Mouse (Mus musculus) bone marrow, adult 2 months (tissue): ENCODE measurements at regions not wholly inside any gene's neighbourhood (a gene's known extent, or its start where the extent isn't known, plus 50 kb on each side); places are given as distances from the start of the nearest gene placed in this dataset.

Experiments used
- CTCF ChIP-seq: fragments of 200-500 bp; IDR thresholded peaks from 2 replicates; pipeline ENCODE4 v1.5.1; 2011; ENCODE audit warnings: low read length, control low read depth; ENCODE audit not compliant: control insufficient read depth, insufficient read depth
- POLR2A ChIP-seq: fragments of 200-500 bp; IDR thresholded peaks from 2 replicates; pipeline ENCODE4 v1.6.1; 2011; ENCODE audit warnings: low read depth, mild to moderate bottlenecking, control low read depth, low read length, borderline replicate concordance; ENCODE audit not compliant: control insufficient read depth

DNA sequence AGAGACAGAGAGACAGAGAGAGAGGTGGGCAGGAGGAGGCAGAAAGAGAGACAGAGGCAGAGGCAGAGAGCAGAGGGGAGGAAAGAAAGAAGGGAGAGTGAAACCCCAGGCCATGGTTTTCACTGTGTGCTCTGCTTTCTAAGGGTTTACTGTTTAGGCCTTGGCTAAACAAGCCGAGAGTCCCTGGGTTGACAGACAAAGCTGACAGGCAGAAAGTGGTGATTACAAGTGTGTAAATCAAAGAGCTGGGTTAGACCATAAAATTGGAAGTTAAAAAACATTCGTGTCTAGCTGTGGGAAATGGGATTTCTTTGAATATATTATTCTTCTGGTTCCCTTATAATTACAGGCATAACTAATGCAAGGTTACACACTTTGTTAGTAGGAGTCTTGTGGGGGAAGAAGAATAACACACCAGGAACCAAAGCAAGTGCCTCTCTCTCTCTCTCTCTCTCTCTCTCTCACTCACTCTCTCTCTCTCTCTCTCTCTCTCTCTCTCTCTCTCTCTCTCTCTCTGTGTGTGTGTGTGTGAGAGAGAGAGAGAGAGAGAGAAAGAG, 556.0 kb downstream of the Grin2a start:
- TF ChIP-seq CTCF (no peak), POLR2A (no peak)
